Mouse (Mus musculus) WW6 (cell line): ENCODE results near the gene Pcsk5.

Experiments used
- DNase-seq: peaks from one replicate; pipeline ENCODE4 v3.0.0-alpha.2; 2013; ENCODE audit warnings: low read depth, low spot score

Pcsk5 gene

GRCm38 (mm10) chr19:17812661-17813060, 24.8 kb downstream of the Pcsk5 start:
- no peak for DNase-seq

- DNase-seq, result no peak
These were observed 30.8 kb downstream of the Pcsk5 start for GRCm38 (mm10) chr19:17806626-17807025.

GRCm38 (mm10) chr19:17800798-17801197, 36.6 kb downstream of the Pcsk5 start:
- no peak for DNase-seq

GRCm38 (mm10) chr19:17799419-17800185, 37.8 kb downstream of the Pcsk5 start:
- no peak for DNase-seq

GRCm38 (mm10) chr19:17793457-17793856, 44.0 kb downstream of the Pcsk5 start:
- DNase-seq, result no peak

DNA sequence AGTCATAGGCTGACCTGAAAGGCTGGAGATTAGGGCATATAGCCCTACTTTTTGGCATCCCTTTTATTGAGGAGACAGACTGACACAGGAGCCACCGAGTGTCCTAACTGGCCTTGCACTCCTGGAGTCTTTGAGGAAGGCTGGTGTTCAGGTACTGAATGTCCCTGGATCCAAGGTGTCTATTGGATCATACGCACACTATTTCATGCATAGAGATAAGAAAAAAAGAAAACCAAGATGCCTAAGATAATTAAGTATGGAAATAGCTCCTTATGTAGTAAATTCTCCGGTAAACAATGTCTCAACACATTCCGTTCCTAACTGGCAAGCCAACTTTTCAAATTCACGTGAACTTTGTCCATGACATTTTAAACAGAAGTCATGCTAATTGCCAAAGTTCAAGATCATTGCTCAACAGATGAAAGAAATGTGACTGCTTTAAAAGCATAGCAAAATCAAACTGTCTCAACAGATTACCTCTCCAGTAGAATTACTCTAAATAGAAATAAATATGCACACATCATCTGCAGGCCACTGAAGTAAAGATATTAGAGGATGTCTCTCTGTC, 45.9 kb downstream of the Pcsk5 start:
- no peak for DNase-seq

DNA sequence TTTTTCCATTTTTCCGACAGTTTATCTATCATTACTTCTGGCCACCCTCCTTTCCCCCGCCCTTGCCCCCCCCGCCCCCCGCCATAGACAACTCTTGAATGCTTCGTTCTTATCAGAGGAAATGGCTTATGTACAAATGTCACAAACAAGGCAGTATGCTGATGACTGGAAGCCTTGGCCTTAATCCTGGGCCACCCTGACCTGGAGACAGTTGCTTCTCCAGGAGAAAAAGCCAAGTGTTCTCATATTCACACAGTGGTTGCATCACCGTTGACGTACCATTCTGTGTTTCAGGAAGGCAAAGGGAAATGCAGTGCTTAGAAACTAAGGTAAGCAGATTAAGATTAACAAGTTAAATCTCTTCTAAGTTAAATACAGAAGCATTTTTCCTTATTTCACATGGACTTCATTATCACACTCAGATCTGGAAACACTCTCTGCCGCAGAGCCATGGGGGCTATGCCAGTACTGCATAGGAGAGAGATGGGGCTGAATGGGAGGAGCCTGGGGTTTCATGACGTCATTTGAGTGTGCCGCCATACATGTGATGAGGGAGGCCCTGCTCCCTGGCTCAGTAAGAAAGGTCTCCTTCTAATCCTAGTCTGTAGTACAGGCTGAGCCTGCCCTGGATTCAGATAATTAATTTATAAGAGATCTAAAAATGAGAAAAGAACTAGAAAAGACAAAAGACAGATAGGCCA, 48.7 kb downstream of the Pcsk5 start:
- DNase-seq, result no peak

DNA sequence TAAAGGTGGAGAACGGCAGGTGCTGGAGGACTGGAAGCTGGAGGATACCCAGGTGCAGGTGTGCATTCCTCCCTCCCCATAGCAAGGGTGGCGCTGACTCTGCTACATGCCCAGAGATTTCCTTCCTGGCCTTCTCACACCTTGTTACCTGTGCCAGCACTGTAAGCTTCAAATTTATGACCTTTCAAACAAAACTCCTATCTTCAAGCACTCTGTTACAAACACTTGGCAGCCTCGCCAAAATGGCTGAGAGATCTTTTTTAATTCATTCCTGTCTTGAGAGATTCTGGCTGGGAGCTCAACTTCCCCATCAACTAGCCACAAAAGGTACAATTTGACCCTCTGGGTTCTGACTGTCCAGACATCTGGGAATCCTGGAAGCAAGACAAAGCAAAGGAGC, 50.7 kb downstream of the Pcsk5 start:
- no peak for DNase-seq

DNA sequence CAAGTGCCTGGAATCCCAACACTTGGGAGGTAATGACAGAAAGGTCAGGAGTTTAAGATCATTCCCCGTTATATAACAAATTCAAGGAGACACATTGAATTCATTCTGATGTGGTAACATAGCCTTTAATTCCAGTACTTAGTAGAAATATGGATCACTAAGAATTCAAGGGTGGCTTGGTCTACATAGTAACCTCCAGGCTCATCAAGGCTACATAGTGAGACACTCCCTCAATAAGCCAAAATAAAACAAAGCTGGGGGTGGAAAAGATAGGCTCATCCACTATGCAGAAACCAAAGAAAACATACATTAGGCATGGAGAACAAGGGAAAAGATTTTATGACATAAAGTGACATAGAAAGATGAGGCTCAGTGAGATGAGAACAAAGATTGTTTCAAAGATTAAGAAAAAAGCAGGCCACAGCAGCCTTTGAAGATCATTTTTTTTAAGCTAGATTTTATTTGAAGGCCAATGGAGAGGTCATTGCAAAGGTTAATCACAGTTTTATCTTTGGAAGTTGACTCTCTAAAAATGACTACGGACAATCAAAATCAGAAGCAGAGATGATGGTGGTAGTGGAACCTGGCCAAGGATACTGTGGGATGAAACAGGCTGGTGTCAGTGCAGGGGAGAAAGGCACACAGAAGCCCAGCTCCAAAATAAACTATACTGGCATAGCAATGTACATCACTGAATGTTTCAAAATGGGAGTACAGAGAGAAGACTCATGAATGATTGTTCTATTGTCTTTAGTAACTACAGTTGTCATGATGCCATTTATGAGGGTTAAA, 52.8 kb downstream of the Pcsk5 start:
- DNase-seq, result no peak

GRCm38 (mm10) chr19:17783231-17783630, 54.2 kb downstream of the Pcsk5 start:
- no peak for DNase-seq

DNA sequence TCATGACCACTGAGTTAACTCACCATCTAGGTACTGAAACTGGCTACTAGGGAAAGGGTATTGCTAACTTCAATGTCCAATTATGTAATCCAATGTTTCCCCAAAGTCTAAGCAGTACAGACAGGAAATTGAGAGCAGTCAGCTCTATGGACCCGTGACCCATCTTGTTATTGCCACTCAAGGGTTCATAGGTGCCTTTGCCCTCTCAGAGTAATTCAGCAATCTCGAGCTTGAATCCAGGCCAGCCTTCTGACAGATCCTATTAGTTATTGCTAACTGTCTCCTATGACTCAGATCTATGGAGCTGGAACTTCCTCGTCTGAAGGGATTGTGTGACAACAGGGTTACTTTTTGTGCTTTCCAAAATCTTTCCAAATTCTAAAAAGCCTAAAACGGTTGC, 56.1 kb downstream of the Pcsk5 start:
- no peak for DNase-seq

- no peak for DNase-seq
These were observed 61.5 kb downstream of the Pcsk5 start for GRCm38 (mm10) chr19:17775943-17776342.

DNA sequence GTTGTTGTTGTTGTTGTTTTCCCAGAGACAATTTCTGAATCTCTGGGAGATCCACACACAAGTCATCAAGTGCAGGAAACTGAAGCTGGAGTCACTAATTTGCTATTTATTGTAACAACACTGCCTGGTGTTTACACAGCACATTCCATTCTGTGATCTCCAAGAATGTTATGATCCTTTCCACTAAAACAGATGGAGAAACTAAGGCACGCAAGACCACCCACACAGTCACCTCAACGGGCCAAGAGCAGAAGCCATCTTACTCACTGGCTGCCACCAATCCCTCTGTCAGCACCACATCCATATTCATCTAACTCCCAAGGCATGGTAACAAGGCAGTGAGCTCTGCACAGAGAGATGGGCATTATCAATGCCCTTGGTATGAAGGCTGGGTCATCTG, 62.3 kb downstream of the Pcsk5 start:
- no peak for DNase-seq

DNA sequence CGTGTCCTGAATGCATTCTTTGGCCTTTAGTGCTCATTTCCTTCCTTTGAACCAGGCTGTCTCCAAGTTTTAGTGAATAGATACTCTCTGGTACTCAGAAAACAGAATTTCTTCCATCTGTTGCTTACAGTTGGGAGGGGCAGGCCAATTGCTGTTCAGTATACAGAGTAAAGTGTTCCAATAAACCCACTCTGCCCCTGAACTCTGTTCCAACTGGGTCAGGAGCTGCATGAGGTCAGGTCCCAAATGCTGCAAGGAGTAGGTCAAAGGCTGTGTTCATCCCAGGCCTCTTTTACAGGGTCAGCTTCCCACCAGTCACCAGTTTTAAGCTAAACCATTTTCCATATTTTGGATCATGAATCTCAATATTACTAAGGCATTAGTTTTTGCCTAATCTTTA, 63.4 kb downstream of the Pcsk5 start:
- DNase-seq, result no peak

DNA sequence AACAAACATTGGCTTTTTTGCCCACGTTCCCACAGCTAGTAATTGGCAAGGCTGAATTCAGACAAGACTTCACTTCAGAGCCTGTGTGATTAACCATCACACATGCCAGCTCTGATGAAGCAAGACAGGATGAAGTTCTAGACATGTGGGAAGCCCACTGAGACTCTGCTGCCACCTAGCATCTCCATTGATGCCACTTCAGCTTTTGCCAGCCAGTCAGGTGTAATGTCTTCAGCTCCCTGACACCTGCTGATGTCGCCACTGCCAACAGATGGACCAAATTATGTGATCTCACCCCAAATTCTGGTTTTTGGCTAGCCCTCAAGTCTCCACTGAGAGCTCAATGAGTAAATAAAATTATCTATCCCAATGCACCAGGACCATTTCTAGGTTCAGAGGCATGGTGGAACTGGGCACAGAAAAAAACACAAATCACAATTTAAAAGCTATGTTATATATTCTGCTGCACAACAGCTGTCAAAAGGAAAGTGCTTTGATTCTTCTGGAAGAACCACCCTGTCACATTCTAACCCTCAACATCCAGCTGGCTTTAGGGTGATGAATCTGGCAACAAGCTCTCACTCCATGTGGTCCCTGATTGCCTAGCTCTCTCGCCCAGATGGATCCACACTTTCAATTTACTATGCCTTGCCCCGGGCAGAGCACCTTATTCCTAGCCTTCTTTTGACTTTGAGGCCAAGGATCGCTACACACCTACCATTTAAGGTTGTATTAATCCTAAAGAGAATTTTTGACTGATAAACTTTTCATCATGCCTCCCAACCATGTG, 67.6 kb downstream of the Pcsk5 start:
- DNase-seq, result no peak

DNA sequence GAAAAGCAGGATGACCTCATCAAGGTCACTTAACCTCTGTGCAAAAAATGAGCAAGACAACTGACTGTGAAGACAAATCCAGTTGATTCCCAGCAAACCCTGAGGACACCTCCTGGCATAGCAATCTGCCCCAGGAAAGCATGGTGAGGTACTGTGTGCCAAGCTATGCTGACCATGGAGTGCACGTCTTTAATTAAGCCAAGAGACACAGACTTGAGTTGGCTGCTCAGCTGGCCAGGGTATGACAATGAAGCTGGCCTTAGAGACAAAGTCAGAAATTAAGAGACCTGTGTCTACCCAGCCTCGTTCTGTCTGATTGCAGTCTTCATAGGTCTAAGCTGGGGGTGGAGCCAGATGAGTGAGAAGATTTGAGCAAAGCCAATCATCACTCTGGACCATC, 72.4 kb downstream of the Pcsk5 start:
- no peak for DNase-seq

DNA sequence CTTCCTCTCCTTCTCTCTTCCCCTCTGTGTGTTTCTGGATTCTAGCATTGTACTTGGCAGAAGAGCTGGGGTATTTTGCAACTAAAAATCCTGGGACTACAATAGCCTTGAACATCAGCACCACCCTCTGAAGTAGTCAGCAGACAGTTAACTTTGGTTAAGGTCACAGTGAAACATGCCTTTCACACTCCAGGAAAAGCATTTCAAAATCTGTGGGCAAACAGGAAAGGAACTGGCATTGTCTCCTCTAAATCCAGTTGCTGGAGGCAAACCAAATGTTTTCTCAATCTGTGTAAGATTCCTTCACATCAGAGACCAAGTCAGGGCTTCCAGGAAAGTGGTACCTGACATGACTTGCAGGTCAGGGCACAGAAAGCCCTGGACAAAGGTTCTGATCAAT, 74.7 kb downstream of the Pcsk5 start:
- no peak for DNase-seq

GRCm38 (mm10) chr19:17761678-17762077, 75.8 kb downstream of the Pcsk5 start:
- no peak for DNase-seq

GRCm38 (mm10) chr19:17752841-17753240, 84.6 kb downstream of the Pcsk5 start:
- no peak for DNase-seq

GRCm38 (mm10) chr19:17748331-17748730, 89.1 kb downstream of the Pcsk5 start:
- no peak for DNase-seq

DNA sequence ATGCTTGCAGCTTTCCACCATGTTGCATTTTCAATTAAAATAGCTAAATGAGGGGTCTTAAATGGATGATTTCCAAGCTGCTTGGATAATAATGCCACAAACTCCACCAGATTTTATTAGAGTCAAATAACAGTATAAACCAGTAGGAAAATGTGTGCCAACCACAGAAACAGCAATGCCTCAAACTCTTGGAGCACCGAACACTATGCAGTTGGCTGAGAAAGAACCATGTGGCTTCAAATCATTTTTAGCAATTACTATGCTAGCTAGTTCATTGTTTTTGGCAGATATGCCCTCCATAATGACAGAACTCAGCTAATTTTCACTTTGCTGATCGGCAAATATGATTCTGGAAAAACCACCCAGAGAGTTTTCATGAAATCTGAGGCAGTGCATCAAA, 92.1 kb downstream of the Pcsk5 start:
- DNase-seq, result no peak
